Mouse (Mus musculus): ENCODE results near the gene Rps6ka4.

Rps6ka4 gene

DNA sequence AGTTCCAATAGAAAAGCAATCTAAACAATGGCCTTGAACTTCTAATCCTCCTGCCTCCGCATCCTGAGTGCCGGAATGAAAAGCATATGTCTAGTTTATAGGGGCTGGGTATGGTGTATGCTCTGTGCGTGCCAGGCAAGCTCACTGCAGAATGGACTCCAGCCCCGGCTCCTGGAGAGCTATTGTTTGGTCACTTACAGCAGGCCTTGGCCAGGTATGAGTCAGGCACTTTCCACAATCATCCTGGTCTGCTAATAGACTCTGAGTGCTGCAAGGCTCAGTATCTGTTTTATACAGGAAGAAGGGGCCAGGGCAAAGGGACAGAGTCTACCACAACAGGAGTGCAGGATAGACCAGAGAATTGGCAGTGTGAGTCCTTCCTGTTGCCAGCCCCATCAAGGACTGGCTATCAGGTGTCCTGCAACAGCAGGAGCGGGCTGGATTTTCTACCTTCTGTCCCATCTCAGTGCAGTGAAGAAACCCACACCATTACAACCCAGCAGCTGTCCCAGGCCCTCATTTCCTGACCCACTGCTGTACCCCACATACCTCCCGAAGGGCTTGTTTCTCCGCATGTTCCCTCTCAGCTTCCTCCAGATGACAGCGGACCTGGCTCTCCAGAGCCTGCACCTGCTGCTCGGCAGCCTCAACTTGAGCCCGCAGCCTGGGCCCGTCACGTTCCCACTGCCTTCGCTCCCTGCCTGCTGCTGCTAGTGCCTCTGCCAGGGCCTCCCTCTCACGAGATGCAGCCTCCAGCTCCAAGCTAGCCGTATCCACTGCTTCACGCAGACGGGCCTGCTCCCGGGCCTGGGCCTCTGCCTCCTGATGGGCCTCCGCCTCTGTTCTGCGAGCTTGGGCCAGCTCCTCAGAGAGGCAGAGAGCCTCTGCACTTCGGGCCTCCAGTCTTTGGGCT lies 12.2 kb upstream of the Rps6ka4 start:
- peak; percentile 34 to 43 for DNase-seq (ENCODE audit: low spot score in 2 of 2)

DNA sequence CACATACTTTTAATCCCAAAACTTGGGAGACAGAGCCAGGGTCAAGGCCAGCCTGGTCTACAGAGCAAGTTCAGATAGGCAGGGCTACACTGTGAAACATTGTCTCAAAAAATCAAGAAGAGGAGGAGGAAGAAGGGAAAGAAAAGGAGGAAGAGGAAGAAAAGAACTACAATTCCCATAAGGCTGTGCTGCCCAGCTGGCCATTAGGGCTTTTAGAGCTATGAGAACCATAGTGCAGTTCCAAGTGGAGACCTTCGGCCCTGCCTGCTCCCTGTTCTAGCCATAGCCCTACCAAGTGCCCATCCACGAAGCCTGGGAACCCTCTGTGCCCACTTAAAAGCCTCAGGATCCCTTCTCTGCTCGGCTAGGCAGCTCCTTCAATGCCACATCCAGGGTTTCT lies 11.1 kb upstream of the Rps6ka4 start:
- no peak for DNase-seq (ENCODE audit: low spot score in 2 of 2)

GRCm38 (mm10) chr19:6849506-6850068 lies 9.2 kb upstream of the Rps6ka4 start:
- DNase-seq (ENCODE audit: low spot score in 2 of 2): peak in 1 of 2 experiments; percentile 31

DNA sequence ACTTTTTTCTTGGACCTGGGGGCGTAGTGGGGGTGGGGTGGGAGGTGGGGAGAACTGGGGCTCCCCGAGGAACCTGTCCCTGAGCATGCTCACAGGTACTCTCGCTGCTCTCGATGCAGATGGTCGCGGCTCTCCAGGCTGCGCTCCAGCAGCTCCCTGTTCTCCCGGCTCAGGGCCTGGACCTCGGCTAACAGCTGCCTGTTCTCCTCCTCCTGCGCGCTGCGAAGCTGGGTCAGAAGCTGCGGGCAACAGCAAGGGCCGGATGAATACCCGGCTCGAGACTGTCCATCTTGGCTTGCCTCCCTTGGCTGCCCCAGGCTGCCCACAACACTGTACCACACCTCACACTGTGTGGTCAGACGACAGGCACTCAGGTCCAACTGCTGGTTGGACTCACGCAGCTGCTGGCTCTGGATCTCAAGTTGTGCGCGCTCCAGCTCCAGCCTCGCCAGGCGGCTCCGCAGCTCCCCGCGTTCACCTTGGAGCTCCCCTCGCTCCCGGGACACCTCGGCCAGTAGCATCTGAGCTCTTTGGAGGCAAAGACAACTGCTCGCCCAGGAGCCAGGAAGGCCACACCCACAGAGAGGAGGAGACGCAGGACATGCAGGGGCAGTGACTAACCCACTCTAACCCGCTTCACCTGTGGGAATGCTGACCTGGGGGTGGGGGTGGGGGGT lies 7.5 kb upstream of the Rps6ka4 start:
- DNase-seq (ENCODE audit: low spot score in 2 of 2): no peak

GRCm38 (mm10) chr19:6846050-6846449 lies 5.6 kb upstream of the Rps6ka4 start:
- DNase-seq (ENCODE audit: low spot score in 2 of 2): peak in 1 of 2 experiments; percentile 26

DNA sequence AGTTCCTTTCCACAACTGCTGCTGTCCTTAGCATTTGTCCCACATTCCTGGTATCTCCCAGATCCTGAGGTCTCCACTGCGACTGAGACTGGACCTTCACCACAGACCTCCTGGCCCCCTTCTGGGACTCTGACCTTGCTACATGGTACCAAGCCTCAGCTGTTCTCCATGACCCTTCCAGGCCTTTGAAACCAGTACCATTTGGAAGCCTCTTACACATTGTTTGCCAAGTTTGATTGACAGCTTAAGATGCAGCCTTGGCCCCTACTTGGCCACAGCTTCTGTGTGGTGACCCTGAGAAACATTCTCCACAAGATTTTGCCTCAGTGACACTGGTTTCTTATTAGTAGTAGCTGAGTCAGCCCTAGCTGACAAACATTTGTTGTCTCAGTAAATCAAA lies 1.9 kb upstream of the Rps6ka4 start:
- no peak for DNase-seq (ENCODE audit: low spot score in 2 of 2)

- no peak for DNase-seq (ENCODE audit: low spot score in 2 of 2)
Observed at GRCm38 (mm10) chr19:6841292-6841597, 809 bp upstream of the Rps6ka4 start.

DNA sequence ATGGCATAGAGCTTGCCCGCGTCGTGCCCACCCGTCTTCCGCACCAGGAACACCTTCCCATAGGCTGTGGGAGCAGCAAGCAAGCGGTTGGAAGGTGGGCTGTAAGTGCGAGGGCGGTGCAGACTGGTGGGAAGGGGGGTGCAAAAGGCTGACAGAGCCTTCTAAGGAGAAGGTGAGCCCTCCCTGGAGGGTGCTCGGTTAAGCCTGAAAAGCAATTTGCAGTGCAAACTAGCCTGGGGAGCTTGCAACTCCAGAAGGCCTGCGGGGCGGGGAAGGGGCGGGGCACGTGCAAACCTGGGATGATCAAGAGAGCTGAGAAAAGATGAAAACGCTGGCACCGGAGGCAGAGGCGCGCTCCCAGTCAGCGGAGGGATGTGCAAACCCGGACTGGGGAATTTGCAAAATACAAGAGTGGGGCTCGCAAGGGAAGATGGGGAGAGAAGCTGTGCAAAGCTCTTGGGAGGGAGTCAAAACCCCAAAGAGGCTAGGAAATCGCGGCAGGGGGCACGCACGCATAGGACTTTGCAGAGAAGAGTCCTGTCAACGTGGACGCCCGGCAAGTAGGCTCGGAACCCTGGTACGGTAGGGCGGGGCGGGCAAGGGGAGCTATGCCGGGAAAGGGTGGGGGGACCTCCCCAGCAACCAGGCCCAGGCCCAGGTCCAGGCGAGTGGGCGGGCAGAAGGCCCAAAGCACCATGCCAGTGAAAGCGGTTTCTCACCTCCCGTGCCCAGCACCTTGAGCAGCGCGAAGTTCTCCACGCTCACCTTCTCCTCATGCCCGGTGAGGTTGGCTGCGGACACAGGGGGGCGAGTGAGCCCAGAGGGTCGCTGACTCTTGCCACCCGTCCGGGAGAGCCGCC lies 591 bp downstream of the Rps6ka4 start:
- DNase-seq (ENCODE audit: low spot score in 2 of 2): peak; percentile 81 to 82

- DNase-seq (ENCODE audit: low spot score in 2 of 2): no peak
Observed at GRCm38 (mm10) chr19:6832363-6832762, 8.1 kb downstream of the Rps6ka4 start.

DNA sequence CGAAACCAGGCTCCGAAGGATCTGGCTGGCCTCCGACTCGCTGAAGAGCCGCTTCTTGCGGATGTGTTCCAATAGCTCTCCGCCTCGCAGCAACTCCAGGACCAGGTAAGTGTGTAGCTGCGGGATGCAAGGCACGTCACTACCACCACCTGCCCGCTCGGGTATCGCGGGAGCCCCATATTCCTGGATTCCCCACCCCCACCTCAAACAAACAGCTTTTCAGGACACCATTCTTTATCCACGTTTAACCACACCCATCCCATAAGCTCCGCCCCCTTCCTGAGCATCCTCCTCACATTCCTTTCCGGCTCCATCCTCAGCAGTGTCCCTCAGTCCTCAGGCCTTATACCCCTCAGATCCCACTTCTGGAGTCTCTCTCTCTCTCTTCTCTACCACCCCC lies 9.1 kb downstream of the Rps6ka4 start:
- DNase-seq (ENCODE audit: low spot score in 2 of 2): no peak

- DNase-seq (ENCODE audit: low spot score in 2 of 2): peak in 1 of 2 experiments; percentile 38
Observed at GRCm38 (mm10) chr19:6830556-6831316, 9.7 kb downstream of the Rps6ka4 start.

GRCm38 (mm10) chr19:6829870-6830555 lies 10.4 kb downstream of the Rps6ka4 start:
- peak; percentile 48 to 56 for DNase-seq (ENCODE audit: low spot score in 2 of 2)

- peak in 1 of 2 experiments; percentile 19 for DNase-seq (ENCODE audit: low spot score in 2 of 2)
Observed at GRCm38 (mm10) chr19:6829069-6829468, 11.4 kb downstream of the Rps6ka4 start.

DNA sequence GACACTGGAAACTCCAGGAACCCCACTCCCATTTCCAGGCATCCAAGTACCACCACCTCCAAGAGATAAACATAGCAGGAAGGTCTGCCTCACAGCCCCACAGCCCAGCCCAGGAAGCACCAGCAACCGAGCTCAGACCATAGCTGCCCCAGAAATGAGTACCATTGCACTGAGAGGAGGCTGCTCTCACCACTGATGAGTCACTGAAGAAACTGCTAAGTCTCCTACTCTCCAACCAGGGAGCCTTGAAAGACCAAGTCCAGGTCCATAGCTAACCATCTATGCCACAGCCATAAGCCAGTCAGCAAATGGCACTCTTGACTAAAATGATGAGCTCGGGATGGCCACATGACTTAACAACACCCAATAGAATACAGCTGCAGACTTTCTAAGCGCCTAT lies 13.8 kb downstream of the Rps6ka4 start:
- DNase-seq (ENCODE audit: low spot score in 2 of 2): no peak

- peak in 1 of 2 experiments; percentile 18 for DNase-seq (ENCODE audit: low spot score in 2 of 2)
Observed at GRCm38 (mm10) chr19:6825384-6825783, 15.1 kb downstream of the Rps6ka4 start.

GRCm38 (mm10) chr19:6820538-6821195 lies 19.8 kb downstream of the Rps6ka4 start:
- DNase-seq (ENCODE audit: low spot score in 2 of 2): no peak

DNA sequence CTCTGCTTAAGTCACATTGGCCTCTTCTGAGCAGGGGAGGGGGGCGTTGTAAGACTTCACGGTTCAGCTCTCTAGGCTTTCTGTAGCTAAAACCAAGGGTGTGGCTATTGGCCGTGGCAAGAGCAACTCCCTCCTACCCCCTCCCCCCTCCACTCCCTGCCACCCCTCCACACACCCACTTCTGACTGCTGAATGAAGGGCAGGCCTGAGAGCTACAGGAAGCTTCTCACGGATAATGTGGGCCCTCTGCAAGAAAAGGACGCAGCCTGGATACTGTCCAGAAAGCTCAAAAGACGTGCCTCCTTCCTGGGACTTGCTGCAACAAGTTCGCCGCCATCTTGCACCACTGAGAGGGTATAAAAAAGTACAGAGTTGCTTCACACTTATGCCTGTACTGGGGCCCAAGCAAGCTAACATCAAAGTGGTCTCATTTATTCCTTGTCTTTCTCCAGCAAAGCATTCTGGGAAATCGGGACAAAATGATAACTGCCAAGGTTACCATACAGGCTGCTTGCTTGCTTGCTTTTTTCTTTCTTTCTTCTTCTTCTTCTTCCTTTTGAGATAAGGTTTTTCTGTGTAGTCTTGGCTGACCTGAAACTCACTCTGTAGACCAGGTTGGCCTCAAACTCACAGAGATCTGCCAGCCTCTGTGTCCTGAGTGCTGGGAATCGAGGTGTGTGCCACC lies 21.2 kb downstream of the Rps6ka4 start:
- DNase-seq (ENCODE audit: low spot score in 2 of 2): no peak

- DNase-seq (ENCODE audit: low spot score in 2 of 2): no peak
Observed at GRCm38 (mm10) chr19:6814958-6815357, 25.5 kb downstream of the Rps6ka4 start.

DNA sequence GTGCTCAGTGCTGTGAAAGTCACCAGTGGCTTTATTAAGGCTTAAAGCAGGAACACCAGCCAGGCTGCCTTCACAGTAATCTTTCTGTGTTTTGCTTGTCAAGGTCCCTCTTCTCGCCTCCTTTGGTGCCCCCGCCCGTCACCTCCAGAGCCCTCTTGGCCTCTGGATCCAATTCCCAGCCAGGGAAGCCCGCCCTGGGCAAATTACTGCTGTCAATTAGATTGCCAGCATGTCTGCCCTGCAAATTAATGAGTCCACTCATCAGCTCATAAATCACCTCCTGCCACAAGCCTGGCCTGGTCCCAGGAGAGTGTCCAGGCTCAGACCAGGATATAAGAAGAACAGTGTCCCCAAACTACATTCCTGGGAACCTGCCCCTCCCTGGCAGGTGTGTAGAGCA lies 26.1 kb downstream of the Rps6ka4 start:
- peak in 1 of 2 experiments; percentile 18 for DNase-seq (ENCODE audit: low spot score in 2 of 2)

Data from right cerebral cortex, postnatal 10 days (tissue).